Mouse (Mus musculus) olfactory bulb, adult 2 months (tissue): ENCODE data around the gene Cep41. TPM values are rescaled to one million over a fixed set of nuclear protein-coding genes. Genes with fewer than 3 reads are reported as not detected.

ENCODE experiments used
- H3K27ac ChIP-seq: fragments of 200-500 bp; 2 replicates; pipeline ENCODE4 v1.5.1; 2012; ENCODE audit warnings: low read depth, low read length; ENCODE audit not compliant: insufficient read depth
- H3K4me1 ChIP-seq: fragments of 200-500 bp; 2 replicates; pipeline ENCODE4 v1.6.1; 2012; ENCODE audit warnings: low read length; ENCODE audit not compliant: control insufficient read depth, insufficient read depth
- H3K4me3 ChIP-seq: fragments of 200-500 bp; 2 replicates; pipeline ENCODE4 v1.5.1; 2012; ENCODE audit warnings: mild to moderate bottlenecking, low read depth, low read length, moderate library complexity; ENCODE audit not compliant: insufficient read depth
- CTCF ChIP-seq: fragments of 200-500 bp; IDR thresholded peaks from 2 replicates; pipeline ENCODE4 v1.5.1; 2012; ENCODE audit warnings: low read depth, mild to moderate bottlenecking, low read length, moderate library complexity; ENCODE audit not compliant: insufficient read depth
- POLR2A ChIP-seq: fragments of 200-500 bp; IDR thresholded peaks from 2 replicates; pipeline ENCODE4 v1.6.1; 2012; ENCODE audit warnings: mild to moderate bottlenecking, low read depth, low read length, moderate library complexity; ENCODE audit not compliant: insufficient read depth
- WGBS: fragments of 180-500 bp; shearing (Covaris S2); methylation state at CpG from one replicate; pipeline ENCODE4 v1.1.7; 2018; 5-methylcytosine and 5-hydroxymethylcytosine counted together
- polyA plus RNA-seq: library from polyadenylated mRNA; stranded (reverse); fragments of >200 nt; gene quantifications from 2 replicates; pipeline ENCODE4 v1.2.4, GENCODE M21; 2012; ENCODE audit warnings: low replicate concordance; ENCODE audit not compliant: missing spikeins, insufficient read depth, insufficient read length

The Cep41 gene
- polyA plus RNA-seq, 1 experiment = not detected

- Histone ChIP-seq H3K4me1 (peaks cover 20% of the 10 kb centered on the region), H3K27ac (no peak overlapping the region), H3K4me3 (no peak overlapping the region)
- no peak for TF ChIP-seq CTCF
- TF ChIP-seq POLR2A = no peak
- WGBS = 84% methylated on average over 4 of the region's 4 CpGs
Measured at GRCm38 (mm10) chr6:30620591-30620990, 73.0 kb downstream of the Cep41 start.

DNA sequence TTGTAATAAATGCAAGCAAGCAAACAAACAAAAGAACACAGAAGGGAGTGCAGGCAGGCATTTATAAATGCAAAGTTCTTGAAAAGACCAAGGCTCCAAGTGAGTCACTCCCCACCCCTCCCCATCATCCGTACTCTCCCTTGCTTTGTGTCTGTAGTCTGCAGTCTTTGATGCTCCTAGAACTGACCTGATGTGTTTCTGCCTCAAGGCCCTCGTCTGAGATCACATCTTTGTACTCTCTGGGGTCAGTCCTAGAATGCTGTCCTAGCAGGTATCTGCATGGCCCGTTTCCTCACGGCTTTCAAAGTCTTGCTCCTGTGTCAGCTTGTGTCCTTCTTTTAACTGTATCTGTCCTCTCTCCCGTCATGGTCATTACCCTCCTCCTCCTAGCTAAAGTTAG lies 73.9 kb downstream of the Cep41 start:
- 74% methylated on average over 5 of the region's 5 CpGs for WGBS
- H3K4me1 ChIP-seq = peaks cover 20% of the 10 kb centered on the region
- H3K27ac ChIP-seq = no peak overlapping the region
- H3K4me3 ChIP-seq = no peak overlapping the region
- no peak for TF ChIP-seq CTCF
- TF ChIP-seq POLR2A = no peak

DNA sequence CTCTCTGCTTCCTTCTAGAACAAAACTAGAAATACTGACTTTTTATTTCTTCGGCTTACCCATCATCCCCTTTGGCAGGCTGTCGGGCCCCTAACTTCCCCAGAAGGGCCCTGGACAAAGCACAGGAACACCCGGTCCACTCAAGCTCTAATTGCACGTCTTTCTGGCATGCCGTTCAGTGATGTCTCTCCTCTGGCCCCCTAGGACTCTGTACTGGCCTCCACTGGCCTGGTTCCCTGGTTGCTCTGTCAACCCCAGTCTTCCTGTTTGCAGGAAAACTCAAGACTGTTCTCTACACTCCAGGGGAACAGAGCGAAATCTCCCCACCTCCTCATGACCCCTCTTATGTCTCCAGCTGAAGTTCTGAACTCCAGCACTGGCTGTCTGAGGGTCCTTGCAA lies 74.8 kb downstream of the Cep41 start:
- TF ChIP-seq CTCF (no peak), POLR2A (no peak)
- H3K4me1 ChIP-seq = peaks cover 22% of the 10 kb centered on the region
- no peak overlapping the region for H3K4me3 ChIP-seq
- WGBS = 56% methylated on average over 6 of the region's 6 CpGs
- no peak overlapping the region for H3K27ac ChIP-seq

DNA sequence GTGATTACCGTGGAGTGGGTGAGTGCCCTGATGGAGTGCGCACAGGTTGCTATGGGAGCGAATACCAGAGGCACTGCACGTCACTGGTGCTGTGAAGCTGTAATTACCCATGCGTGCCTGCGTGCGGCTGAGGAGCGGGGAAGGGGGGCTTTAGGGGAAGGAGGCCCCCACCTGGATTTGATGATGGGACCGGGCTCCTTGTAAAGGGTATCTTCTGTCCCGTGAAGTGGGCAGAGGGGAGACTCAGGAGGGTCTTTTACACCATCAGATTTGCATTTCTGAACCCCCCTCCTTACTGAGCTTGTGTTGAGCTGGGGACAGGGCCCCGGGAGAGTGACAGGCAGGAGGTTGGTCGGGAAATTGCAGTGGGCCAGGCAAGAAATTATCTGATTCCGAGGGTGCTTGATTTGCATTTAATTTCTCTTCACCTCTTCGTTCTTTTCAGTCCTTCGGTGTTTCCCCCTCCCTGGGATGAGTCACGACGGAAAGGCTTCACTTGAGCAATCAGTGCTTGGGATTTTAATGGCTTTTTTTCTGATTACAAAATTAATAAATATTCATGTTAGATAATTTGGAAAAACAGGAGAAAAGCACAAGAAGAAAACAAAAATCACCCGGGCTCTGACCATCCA lies 75.5 kb downstream of the Cep41 start:
- H3K4me1 ChIP-seq = peaks cover 22% of the 10 kb centered on the region
- peak overlapping the region; percentile 4 for H3K4me3 ChIP-seq
- peak overlapping the region; percentile 36; the same call in 1 of the 2 replicates for H3K27ac ChIP-seq
- TF ChIP-seq POLR2A (no peak), CTCF (no peak)
- WGBS = 12% methylated on average over 18 of the region's 18 CpGs

- peak overlapping the region; percentile 73; the same call in 1 of the 2 replicates for H3K27ac ChIP-seq
- H3K4me3 ChIP-seq = peak overlapping the region; percentile 4; the same call in 1 of the 2 replicates
- H3K4me1 ChIP-seq = peaks cover 22% of the 10 kb centered on the region
- WGBS = 17% methylated on average over 13 of the region's 13 CpGs
- TF ChIP-seq CTCF = no peak
- TF ChIP-seq POLR2A = no peak
Measured at GRCm38 (mm10) chr6:30617020-30617958, 76.3 kb downstream of the Cep41 start.

GRCm38 (mm10) chr6:30616491-30616941 lies 77.0 kb downstream of the Cep41 start:
- Histone ChIP-seq H3K27ac (no peak overlapping the region), H3K4me1 (peaks cover 22% of the 10 kb centered on the region), H3K4me3 (no peak overlapping the region)
- TF ChIP-seq POLR2A (no peak), CTCF (no peak)
- WGBS = 32% methylated on average over 8 of the region's 8 CpGs

- H3K27ac ChIP-seq = no peak overlapping the region
- no peak overlapping the region for H3K4me3 ChIP-seq
- no peak for TF ChIP-seq POLR2A
- TF ChIP-seq CTCF = no peak
- H3K4me1 ChIP-seq = peaks cover 22% of the 10 kb centered on the region
- WGBS = 62% methylated on average over 4 of the region's 4 CpGs
Measured at GRCm38 (mm10) chr6:30615741-30616140, 77.8 kb downstream of the Cep41 start.

DNA sequence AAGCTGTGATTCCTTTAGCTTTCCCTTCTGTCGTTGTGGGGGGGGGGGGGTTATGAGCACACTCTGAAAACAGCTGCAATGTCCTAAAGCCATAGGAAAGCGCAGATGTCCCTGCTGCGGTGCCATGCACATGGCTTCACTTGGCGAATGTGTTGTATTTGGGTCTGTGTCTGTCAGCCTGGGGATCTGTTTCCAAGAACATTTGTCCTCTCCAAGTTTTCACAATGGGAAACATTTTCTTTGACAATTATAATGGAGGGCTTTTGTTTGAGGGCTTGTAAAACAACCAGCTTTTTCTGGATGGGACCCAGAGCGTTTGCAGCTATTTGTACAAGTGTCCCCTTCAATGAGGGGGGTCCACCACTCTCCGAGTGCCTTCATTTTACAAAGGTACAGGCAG lies 79.3 kb downstream of the Cep41 start:
- 62% methylated on average over 6 of the region's 6 CpGs for WGBS
- H3K27ac ChIP-seq = no peak overlapping the region
- H3K4me1 ChIP-seq = peaks cover 22% of the 10 kb centered on the region
- H3K4me3 ChIP-seq = no peak overlapping the region
- TF ChIP-seq CTCF = no peak
- TF ChIP-seq POLR2A = no peak

DNA sequence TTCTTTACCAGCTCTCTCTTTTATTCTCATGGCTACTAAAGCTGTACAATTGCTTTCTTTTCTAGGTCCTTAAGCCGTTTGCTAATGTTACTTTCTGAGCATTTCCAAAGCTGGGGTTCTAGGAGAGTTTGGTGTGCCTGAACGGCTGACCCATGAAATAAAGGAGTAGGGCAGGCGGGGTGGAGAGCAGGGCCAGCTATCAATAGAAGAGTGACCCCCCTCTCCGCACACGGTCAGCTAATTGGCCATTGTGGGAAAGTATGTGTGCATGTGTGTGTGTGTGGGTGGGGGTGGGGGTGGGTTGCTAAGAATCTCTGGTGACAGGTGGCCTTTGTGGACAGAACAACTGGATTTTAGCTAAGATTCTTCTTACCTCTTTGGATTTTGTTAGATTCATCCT lies 82.3 kb downstream of the Cep41 start:
- Histone ChIP-seq H3K4me3 (no peak overlapping the region), H3K4me1 (peaks cover 2% of the 10 kb centered on the region), H3K27ac (no peak overlapping the region)
- WGBS = 79% methylated on average over 5 of the region's 5 CpGs
- TF ChIP-seq CTCF (no peak), POLR2A (no peak)

GRCm38 (mm10) chr6:30610710-30611109 lies 82.8 kb downstream of the Cep41 start, which contains the start of gene Cpa5:
Cpa5 (plus strand) TSS chr6:30611010.
- Histone ChIP-seq H3K4me3 (no peak within 1 kb of the TSS), H3K27ac (no peak within 1 kb of the TSS), H3K4me1 (peaks cover 2% of the 10 kb centered on the region)
- TF ChIP-seq POLR2A (no peak), CTCF (no peak)
- WGBS = 94% methylated on average over 7 of the region's 7 CpGs
